Mouse (Mus musculus) limb, embryonic 10.5 days (tissue): ENCODE results near the gene Pde3a. TPM values are rescaled to one million over a fixed set of nuclear protein-coding genes. Genes with fewer than 3 reads are reported as not detected.

Experiments used
- DNase-seq: peaks from one replicate; pipeline ENCODE4 v3.0.0-alpha.2; 2017; ENCODE audit warnings: low spot score
- H3K27ac ChIP-seq: fragments of 300-500 bp; sonication (generic); 2 replicates; pipeline ENCODE4 v1.5.1; 2016; ENCODE audit warnings: mild to moderate bottlenecking
- H3K27me3 ChIP-seq: fragments of 300-500 bp; sonication (generic); 2 replicates; pipeline ENCODE4 v1.6.1; 2016; ENCODE audit warnings: low read depth, mild to moderate bottlenecking; ENCODE audit not compliant: poor library complexity, severe bottlenecking
- H3K36me3 ChIP-seq: fragments of 300-500 bp; sonication (generic); 2 replicates; pipeline ENCODE4 v1.6.1; 2016; ENCODE audit warnings: mild to moderate bottlenecking, moderate library complexity
- H3K4me1 ChIP-seq: fragments of 300-500 bp; sonication (generic); 2 replicates; pipeline ENCODE4 v1.6.1; 2016
- H3K4me3 ChIP-seq: fragments of 300-500 bp; sonication (generic); 2 replicates; pipeline ENCODE4 v1.5.1; 2016; ENCODE audit warnings: mild to moderate bottlenecking, moderate library complexity
- H3K9me3 ChIP-seq: fragments of 300-500 bp; sonication (generic); replicated peaks from 2 replicates; pipeline ENCODE4 v1.6.1; 2016; ENCODE audit warnings: mild to moderate bottlenecking
- WGBS: fragments of 180-500 bp; shearing (Covaris S2); methylation state at CpG from one replicate; pipeline ENCODE4 v1.1.7; 2016; 5-methylcytosine and 5-hydroxymethylcytosine counted together
- polyA plus RNA-seq: library from polyadenylated mRNA; unstranded; fragments of >200 nt; fragmentation: Nextera tagmentation; extraction: Ambion mirVana; gene quantifications from 2 replicates; pipeline ENCODE4 v1.2.1, GENCODE M21; 2016

The Pde3a gene
- polyA plus RNA-seq, 1 experiment from 2014 or later: 2.8 TPM

- no peaks in the 10 kb centered on the region for H3K4me1 ChIP-seq
- H3K27ac ChIP-seq: no peak overlapping the region
- no peaks in the 10 kb centered on the region for H3K27me3 ChIP-seq
- H3K9me3 ChIP-seq: no peaks in the 10 kb centered on the region
- no peak overlapping the region for H3K4me3 ChIP-seq
- DNase-seq: no peak
- H3K36me3 ChIP-seq: no peaks in the 10 kb centered on the region
- WGBS: 93% methylated on average over 5 of the region's 5 CpGs
Measured at GRCm38 (mm10) chr6:141388104-141388503, 139.0 kb downstream of the Pde3a start.

DNA sequence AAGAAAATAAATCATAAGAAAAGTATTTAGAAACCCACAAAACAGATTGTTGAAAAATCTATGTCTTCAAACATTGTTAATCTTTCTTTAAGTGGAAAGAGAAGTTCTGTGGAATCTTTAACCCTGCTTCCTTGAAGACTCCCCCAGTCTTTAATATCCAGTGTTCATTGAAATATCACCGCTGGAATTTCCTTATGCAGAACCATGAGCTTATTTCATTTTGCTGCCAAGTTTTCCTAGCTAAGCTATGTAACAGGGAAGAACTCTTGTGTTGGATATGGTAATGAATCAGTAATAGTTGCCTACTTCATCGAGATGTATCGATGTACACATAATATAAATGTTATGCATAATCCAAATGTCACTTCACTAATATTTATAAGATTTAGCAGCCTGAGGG lies 146.9 kb downstream of the Pde3a start:
- H3K4me3 ChIP-seq: no peak overlapping the region
- no peaks in the 10 kb centered on the region for H3K9me3 ChIP-seq
- H3K36me3 ChIP-seq: no peaks in the 10 kb centered on the region
- WGBS: 94% methylated on average over 3 of the region's 3 CpGs
- DNase-seq: no peak
- H3K27me3 ChIP-seq: no peaks in the 10 kb centered on the region
- no peak overlapping the region for H3K27ac ChIP-seq
- no peaks in the 10 kb centered on the region for H3K4me1 ChIP-seq

DNA sequence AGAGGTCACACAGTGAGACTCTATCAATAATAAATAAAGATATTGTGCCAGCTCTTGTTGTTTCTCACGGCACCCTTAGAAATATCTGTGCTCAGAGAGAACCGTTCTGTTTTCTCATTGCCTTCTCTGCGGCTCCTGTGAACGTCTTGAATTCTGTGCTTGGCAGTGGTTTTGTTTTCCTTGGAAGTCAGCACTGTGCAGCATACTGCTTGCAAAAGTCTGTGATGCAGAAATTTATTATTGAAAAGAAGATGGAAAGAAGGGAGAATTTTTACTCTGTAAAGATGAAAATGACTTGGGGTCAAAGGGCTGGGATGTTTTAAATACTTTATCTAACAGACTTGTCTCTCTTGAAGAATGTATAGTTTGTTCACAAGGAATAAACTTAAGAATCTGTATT lies 150.3 kb downstream of the Pde3a start:
- no peak overlapping the region for H3K27ac ChIP-seq
- 82% methylated on average over 4 of the region's 4 CpGs for WGBS

GRCm38 (mm10) chr6:141403943-141404342 lies 154.9 kb downstream of the Pde3a start:
- WGBS: 67% methylated on average over 2 of the region's 2 CpGs
- Histone ChIP-seq H3K27me3 (no peaks in the 10 kb centered on the region), H3K4me1 (peaks cover 18% of the 10 kb centered on the region), H3K9me3 (no peaks in the 10 kb centered on the region), H3K36me3 (no peaks in the 10 kb centered on the region), H3K27ac (no peak overlapping the region), H3K4me3 (no peak overlapping the region)
- DNase-seq: no peak

More for the DNA sequence above, 150.3 kb downstream of the Pde3a start:
- Histone ChIP-seq H3K4me1 (peaks cover 3% of the 10 kb centered on the region; the same call in 1 of the 2 replicates), H3K9me3 (no peaks in the 10 kb centered on the region), H3K27me3 (no peaks in the 10 kb centered on the region), H3K36me3 (no peaks in the 10 kb centered on the region), H3K4me3 (no peak overlapping the region)
- DNase-seq: no peak

DNA sequence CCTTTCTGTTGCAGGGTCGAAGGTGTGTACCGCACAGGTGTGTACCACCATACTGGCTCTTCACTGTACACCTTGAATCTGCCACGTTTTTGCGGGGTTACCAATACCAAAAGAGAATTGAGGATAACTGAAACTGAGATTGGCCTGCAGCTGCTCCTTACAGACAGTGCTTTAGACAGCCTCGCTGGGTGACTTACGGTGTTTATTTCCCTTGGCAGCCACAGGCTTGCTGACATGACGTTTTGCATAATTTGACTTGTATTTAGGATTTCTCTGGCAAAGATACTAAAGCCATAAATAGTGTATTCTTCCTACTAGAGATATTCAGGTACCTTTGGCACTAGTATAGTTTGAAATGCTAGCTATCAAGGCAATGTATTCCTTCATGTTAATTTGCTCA lies 155.6 kb downstream of the Pde3a start:
- no peak for DNase-seq
- no peaks in the 10 kb centered on the region for H3K36me3 ChIP-seq
- H3K4me1 ChIP-seq: peaks cover 18% of the 10 kb centered on the region
- no peaks in the 10 kb centered on the region for H3K9me3 ChIP-seq
- H3K27me3 ChIP-seq: no peaks in the 10 kb centered on the region
- no peak overlapping the region for H3K4me3 ChIP-seq
- H3K27ac ChIP-seq: no peak overlapping the region
- WGBS: 83% methylated on average over 7 of the region's 7 CpGs

DNA sequence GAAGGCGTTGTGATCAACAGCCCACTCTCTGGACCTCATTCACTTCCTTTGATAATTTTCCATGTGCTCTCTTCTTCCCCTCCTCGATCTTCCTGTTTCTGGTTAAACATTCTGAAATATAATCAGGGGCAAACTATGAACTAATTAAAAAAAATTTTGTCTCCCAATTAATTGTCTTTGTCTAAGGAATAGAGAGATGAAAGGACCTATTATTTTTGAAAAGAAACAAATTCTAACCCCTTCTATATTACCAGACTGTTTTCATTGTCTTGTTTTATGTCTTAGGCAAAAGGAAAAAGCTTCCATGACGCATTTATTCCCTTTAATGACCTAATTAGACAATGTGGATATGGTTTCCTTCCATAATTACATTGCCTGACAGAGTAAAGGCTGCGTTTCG lies 156.4 kb downstream of the Pde3a start:
- Histone ChIP-seq H3K4me3 (no peak overlapping the region), H3K27ac (no peak overlapping the region), H3K9me3 (no peaks in the 10 kb centered on the region), H3K27me3 (no peaks in the 10 kb centered on the region), H3K4me1 (peaks cover 18% of the 10 kb centered on the region), H3K36me3 (no peaks in the 10 kb centered on the region)
- 48% methylated on average over 5 of the region's 5 CpGs for WGBS
- no peak for DNase-seq

DNA sequence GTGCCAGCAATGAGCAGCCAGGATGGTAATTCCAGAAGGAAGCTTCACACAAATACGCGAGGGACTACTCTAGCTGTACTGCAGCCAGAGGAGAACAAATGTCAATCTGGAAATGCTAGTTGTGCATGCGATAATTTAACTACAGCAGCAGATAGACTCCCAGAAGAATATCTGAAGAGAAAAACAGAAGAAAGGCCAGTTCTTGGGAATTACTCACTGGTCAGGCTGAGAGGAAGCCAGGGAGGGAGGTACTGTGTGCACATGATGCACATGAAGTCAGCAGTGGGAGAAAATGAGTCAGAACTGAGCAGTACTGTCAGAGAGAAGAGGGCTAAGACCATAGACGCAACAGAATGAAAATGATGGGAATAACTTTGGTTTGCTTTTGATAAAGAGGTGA lies 159.7 kb downstream of the Pde3a start:
- no peaks in the 10 kb centered on the region for H3K27me3 ChIP-seq
- H3K36me3 ChIP-seq: no peaks in the 10 kb centered on the region
- no peaks in the 10 kb centered on the region for H3K9me3 ChIP-seq
- DNase-seq: no peak
- no peak overlapping the region for H3K4me3 ChIP-seq
- H3K27ac ChIP-seq: no peak overlapping the region
- WGBS: 95% methylated on average over 4 of the region's 4 CpGs
- peaks cover 18% of the 10 kb centered on the region for H3K4me1 ChIP-seq

- no peak for DNase-seq
- 92% methylated on average over 5 of the region's 5 CpGs for WGBS
- Histone ChIP-seq H3K4me3 (no peak overlapping the region), H3K4me1 (0 out of 2 replicates have a peak, but pooled peaks cover 2% of the 10 kb centered on the region), H3K36me3 (no peaks in the 10 kb centered on the region), H3K9me3 (no peaks in the 10 kb centered on the region), H3K27me3 (no peaks in the 10 kb centered on the region), H3K27ac (no peak overlapping the region)
Measured at GRCm38 (mm10) chr6:141410836-141411235, 161.8 kb downstream of the Pde3a start.

DNA sequence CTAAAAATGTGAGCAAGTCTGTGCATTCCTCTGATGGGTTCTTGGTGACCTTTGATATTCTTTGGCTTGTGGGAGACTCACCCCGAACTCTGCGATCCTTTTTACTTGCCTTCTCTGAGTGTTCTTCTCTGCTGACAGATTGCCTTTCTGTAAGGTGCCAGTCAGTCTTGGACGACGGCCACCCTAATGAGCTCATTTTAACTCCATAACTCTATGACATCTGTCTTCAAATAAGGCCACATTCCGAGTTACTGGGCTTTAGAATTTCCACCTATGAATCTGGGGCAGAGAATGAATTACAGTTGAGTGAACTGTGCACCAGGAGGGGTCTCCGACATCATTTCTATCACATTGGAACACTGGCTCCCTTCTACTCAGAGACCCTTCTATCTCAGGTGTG lies 176.0 kb downstream of the Pde3a start:
- Histone ChIP-seq H3K9me3 (no peaks in the 10 kb centered on the region), H3K4me3 (no peak overlapping the region), H3K27ac (no peak overlapping the region), H3K36me3 (no peaks in the 10 kb centered on the region), H3K27me3 (no peaks in the 10 kb centered on the region), H3K4me1 (no peaks in the 10 kb centered on the region)
- DNase-seq: no peak
- 86% methylated on average over 6 of the region's 6 CpGs for WGBS

DNA sequence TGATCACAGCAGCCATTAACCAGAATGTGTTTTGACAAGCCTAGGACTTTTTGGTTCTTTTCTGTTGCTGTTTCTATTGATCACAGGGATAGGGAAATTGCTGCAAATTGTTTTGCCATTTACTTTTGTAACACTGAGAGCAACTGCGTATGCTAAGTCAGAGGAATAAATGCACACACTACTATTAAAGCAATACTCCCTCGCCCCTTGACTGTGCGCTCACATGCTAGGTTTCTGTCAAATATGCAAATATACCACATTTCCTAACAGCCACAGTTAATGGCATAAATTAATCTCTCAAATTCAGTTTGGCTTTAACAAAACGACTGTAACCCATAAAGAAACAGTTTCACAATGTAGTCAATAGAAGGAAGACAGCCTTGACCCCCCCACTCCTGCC lies 179.5 kb downstream of the Pde3a start:
- Histone ChIP-seq H3K36me3 (no peaks in the 10 kb centered on the region), H3K4me3 (no peak overlapping the region), H3K27me3 (no peaks in the 10 kb centered on the region), H3K4me1 (0 out of 2 replicates have a peak, but pooled peaks cover under 1% of the 10 kb centered on the region), H3K27ac (no peak overlapping the region), H3K9me3 (no peaks in the 10 kb centered on the region)
- no peak for DNase-seq
- 86% methylated on average over 4 of the region's 4 CpGs for WGBS

GRCm38 (mm10) chr6:141430134-141430533 lies 181.1 kb downstream of the Pde3a start:
- DNase-seq: no peak
- Histone ChIP-seq H3K36me3 (no peaks in the 10 kb centered on the region), H3K27me3 (no peaks in the 10 kb centered on the region), H3K27ac (no peak overlapping the region), H3K9me3 (no peaks in the 10 kb centered on the region), H3K4me3 (no peak overlapping the region), H3K4me1 (peaks cover 16% of the 10 kb centered on the region)
- 80% methylated on average over 1 of the region's 1 CpGs for WGBS

DNA sequence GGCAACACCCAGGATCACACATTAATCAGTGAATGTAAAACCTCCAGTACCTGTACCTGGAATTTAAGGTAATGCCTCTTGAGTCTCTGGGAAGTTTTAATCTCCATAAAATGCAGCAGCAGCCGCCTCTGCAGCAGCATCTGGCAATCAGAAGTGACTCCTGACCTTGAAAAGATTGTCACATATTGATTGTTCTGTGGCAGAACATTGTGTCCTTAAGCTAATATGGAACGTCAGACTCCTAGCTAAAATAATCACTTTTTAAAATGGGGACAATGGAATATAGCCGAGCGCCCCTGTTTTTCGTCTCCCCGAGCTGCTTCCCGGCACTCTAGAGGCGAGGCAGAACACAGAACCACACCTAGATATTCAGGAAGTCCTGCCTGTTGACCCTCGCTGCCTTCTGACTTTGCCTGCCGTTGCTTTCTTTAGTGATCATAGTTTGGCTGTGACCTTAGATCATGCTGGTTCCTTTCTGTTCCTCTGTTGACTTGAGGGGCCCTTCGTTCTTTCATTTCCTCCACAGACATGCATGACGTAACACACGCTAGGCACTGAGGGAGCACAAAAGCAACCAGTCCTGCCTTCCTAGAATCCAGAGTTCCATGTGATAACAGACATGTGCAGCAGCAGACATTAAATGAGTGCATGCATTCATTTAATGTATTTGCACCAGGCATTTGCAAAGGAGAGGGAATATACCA lies 183.4 kb downstream of the Pde3a start:
- H3K4me3 ChIP-seq: no peak overlapping the region
- no peak overlapping the region for H3K27ac ChIP-seq
- H3K9me3 ChIP-seq: no peaks in the 10 kb centered on the region
- H3K27me3 ChIP-seq: no peaks in the 10 kb centered on the region
- H3K4me1 ChIP-seq: peaks cover 20% of the 10 kb centered on the region
- DNase-seq: no peak
- no peaks in the 10 kb centered on the region for H3K36me3 ChIP-seq
- whole genome bisulfite sequencing: 93% methylated on average over 13 of the region's 13 CpGs

DNA sequence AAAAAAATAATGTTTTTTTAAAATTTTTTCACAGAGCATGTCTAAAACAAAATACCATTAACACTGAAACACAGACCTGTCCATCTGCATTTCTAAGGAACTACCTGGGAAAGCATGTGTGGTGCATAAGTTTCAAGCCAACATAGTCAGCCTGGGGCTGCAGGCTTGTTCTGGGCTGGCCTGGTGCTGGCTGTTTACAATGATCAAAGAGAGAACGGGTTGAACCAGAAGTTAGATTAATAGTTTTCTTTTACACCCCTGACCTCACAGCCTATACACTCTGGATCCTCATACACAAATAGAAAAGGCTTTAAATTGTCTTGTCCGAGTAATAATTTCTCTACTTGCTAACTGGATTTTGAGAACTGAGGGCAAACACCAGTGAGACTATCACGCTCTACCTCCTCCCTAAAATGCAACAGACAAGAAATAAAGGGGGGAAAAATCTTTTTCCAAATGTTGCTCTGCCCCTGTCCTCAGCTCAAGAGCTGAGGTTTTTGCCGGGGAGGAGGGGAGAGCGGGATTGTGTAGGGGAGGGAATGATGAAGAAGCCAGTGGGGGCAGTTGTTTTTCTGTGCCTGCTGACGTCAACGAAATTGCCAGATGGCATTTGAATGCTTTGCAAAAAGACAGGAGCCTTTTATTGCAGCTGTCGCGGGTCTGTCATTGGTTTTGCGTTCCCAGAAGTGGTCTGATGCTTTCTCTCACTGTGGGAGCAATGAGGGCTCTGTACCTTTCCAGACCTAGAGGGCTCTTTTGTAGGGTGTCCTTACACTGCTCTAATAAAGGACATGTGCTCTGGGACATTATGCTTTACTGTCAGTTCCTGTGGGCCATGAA lies 185.1 kb downstream of the Pde3a start:
- Histone ChIP-seq H3K27me3 (no peaks in the 10 kb centered on the region), H3K27ac (peak overlapping the region; percentile 53), H3K4me1 (peaks cover 20% of the 10 kb centered on the region), H3K36me3 (no peaks in the 10 kb centered on the region), H3K9me3 (no peaks in the 10 kb centered on the region), H3K4me3 (no peak overlapping the region)
- peak; percentile 47 for DNase-seq
- 14% methylated on average over 10 of the region's 10 CpGs for WGBS
